Mouse (Mus musculus) CH12.LX (cell line): ENCODE measurements around the gene Gm10392.

ENCODE experiments used
- CTCF ChIP-seq, 2 experiments: IDR thresholded peaks in 1 of 2; conservative IDR thresholded peaks in 1 of 2; 2 replicates each; pipeline ENCODE4 v1.5.1; 2011 to 2012; ENCODE audit warnings: low read depth in 2 of 2, low read length in 2 of 2, improper control_type of control experiment in 1 of 2, inconsistent platforms in 1 of 2, mild to moderate bottlenecking in 1 of 2, moderate library complexity in 1 of 2
- E2F4 ChIP-seq: IDR thresholded peaks from 2 replicates; pipeline ENCODE4 v1.6.1; 2011; ENCODE audit warnings: low read depth, low read length, improper control_type of control experiment; ENCODE audit not compliant: insufficient replicate concordance
- EP300 ChIP-seq: IDR thresholded peaks from 2 replicates; pipeline ENCODE4 v1.6.1; 2011; ENCODE audit warnings: low read length, improper control_type of control experiment
- PAX5 ChIP-seq: IDR thresholded peaks from 2 replicates; pipeline ENCODE4 v1.6.1; 2012; ENCODE audit warnings: low read length, inconsistent platforms, mixed read lengths
- UBTF ChIP-seq: IDR thresholded peaks from 2 replicates; pipeline ENCODE4 v1.6.1; 2012; ENCODE audit warnings: low read depth, mild to moderate bottlenecking, inconsistent platforms, low read length, improper control_type of control experiment, moderate library complexity
- USF1 ChIP-seq: IDR thresholded peaks from 2 replicates; pipeline ENCODE4 v1.6.1; 2014; ENCODE audit warnings: low read depth, mild to moderate bottlenecking, inconsistent platforms, low read length, improper control_type of control experiment
- ZKSCAN1 ChIP-seq: IDR thresholded peaks from 2 replicates; pipeline ENCODE4 v1.6.1; 2012; ENCODE audit warnings: low read depth, inconsistent platforms, low read length, improper control_type of control experiment, borderline replicate concordance
- ZMIZ1 ChIP-seq: IDR thresholded peaks from 2 replicates; pipeline ENCODE4 v1.6.1; 2012; ENCODE audit warnings: low read depth, mild to moderate bottlenecking, inconsistent platforms, low read length, improper control_type of control experiment

GRCm38 (mm10) chr11:77472775-77473174 lies 46.2 kb downstream of the Gm10392 start:
- TF ChIP-seq E2F4 (no peak), CTCF (conservative IDR thresholded peaks at IDR 0.05 in 1 of 2, IDR thresholded peaks at IDR 0.05 in 1 of 2; ENCODE audit: low read depth in 2 of 2, low read length in 2 of 2) (no peak), EP300 (no peak), ZMIZ1 (no peak), UBTF (no peak), ZKSCAN1 (no peak), USF1 (no peak), PAX5 (no peak)
